Mouse (Mus musculus) liver, embryonic 12.5 days (tissue): Measurements from ENCODE around the gene Rad23a. TPM values are rescaled to one million over a fixed set of nuclear protein-coding genes. Genes with fewer than 3 reads are reported as not detected.

Experiments
- microRNA-seq: library from miRNA; unstranded; fragments of <30 nt; microRNA quantifications from one replicate; pipeline ENCODE4, GENCODE M21; 2017
- polyA plus RNA-seq: library from polyadenylated mRNA; unstranded; fragments of >200 nt; fragmentation: Nextera tagmentation; extraction: Ambion mirVana; gene quantifications from 2 replicates; pipeline ENCODE4 v1.2.1, GENCODE M21; 2016

Rad23a gene
- polyA plus RNA-seq, 1 experiment from 2014 or later = 274 TPM

Small RNA genes lying within 50 kb of the gene (microRNA-seq; reads per million reads assigned to microRNA genes)
- 4.6 reads per million, percentile 7 among the genes with 10 or more reads in this experiment for gene Mir7069

Other genes with a start within 250 kb of the Rad23a start
- 36.4 and 37.4 TPM in 2 replicates for gene Ier2, start 177.8 kb downstream of the Rad23a start, polyA plus RNA-seq
- 57.3 and 62.0 TPM in 2 replicates for gene Trmt1, start 154.4 kb downstream of the Rad23a start, polyA plus RNA-seq
- gene Nacc1, start 152.8 kb downstream of the Rad23a start, polyA plus RNA-seq = 12.5 and 12.9 TPM in 2 replicates
- gene Lyl1, start 139.2 kb downstream of the Rad23a start, polyA plus RNA-seq = 82.3 and 83.1 TPM in 2 replicates
- gene G430095P16Rik, start 117.7 kb downstream of the Rad23a start, polyA plus RNA-seq = 11.0 and 12.0 TPM in 2 replicates
- gene Nfix, start 40.3 kb downstream of the Rad23a start, polyA plus RNA-seq = 2.8 and 2.9 TPM in 2 replicates
- 3.4 and 4.3 TPM in 2 replicates for gene Dand5, start 17.8 kb downstream of the Rad23a start, polyA plus RNA-seq
- 69.9 and 71.0 TPM in 2 replicates for gene Gadd45gip1, start 9.1 kb downstream of the Rad23a start, polyA plus RNA-seq
- 590 and 610 TPM in 2 replicates for gene Calr, start 6.3 kb upstream of the Rad23a start, polyA plus RNA-seq
- gene Farsa, start 16.3 kb upstream of the Rad23a start, polyA plus RNA-seq = 96.3 and 98.6 TPM in 2 replicates
- gene Syce2, start 31.4 kb upstream of the Rad23a start, polyA plus RNA-seq = 110 TPM in 2 replicates
- gene Gcdh, start 53.3 kb upstream of the Rad23a start, polyA plus RNA-seq = 41.1 and 44.3 TPM in 2 replicates
- gene Klf1, start 61.3 kb upstream of the Rad23a start, polyA plus RNA-seq = 517 and 552 TPM in 2 replicates
- 10.8 and 11.4 TPM in 2 replicates for gene Dnase2a, start 67.9 kb upstream of the Rad23a start, polyA plus RNA-seq
- 0.18 TPM in 2 replicates for gene Mast1, start 96.7 kb upstream of the Rad23a start, polyA plus RNA-seq
- gene Rtbdn, start 106.3 kb upstream of the Rad23a start, polyA plus RNA-seq = 0.39 and 0.60 TPM in 2 replicates
- 1.1 TPM in 1 of 2 replicates, not detected in the other for gene Gm49661, start 128.8 kb upstream of the Rad23a start, polyA plus RNA-seq
- 1,859 and 1,895 TPM in 2 replicates for gene Prdx2, start 128.9 kb upstream of the Rad23a start, polyA plus RNA-seq
- 149 and 150 TPM in 2 replicates for gene Rnaseh2a, start 129.1 kb upstream of the Rad23a start, polyA plus RNA-seq
- 18.0 and 18.3 TPM in 2 replicates for gene Junb, start 138.1 kb upstream of the Rad23a start, polyA plus RNA-seq
- gene Hook2, start 149.9 kb upstream of the Rad23a start, polyA plus RNA-seq = 10.8 and 10.9 TPM in 2 replicates
- not detected in 2 replicates for gene Best2, start 173.9 kb upstream of the Rad23a start, polyA plus RNA-seq
- 85.8 and 87.3 TPM in 2 replicates for gene Asna1, start 184.6 kb upstream of the Rad23a start, polyA plus RNA-seq
- gene Trir, start 186.2 kb upstream of the Rad23a start, polyA plus RNA-seq = 133 and 139 TPM in 2 replicates
- gene Tnpo2, start 196.2 kb upstream of the Rad23a start, polyA plus RNA-seq = 31.1 and 32.3 TPM in 2 replicates
- gene Fbxw9, start 219.4 kb upstream of the Rad23a start, polyA plus RNA-seq = 8.5 and 9.5 TPM in 2 replicates
- gene Gm5741, start 227.3 kb upstream of the Rad23a start, polyA plus RNA-seq = 0.80 TPM in 1 of 2 replicates, not detected in the other
- gene Dhps, start 231.1 kb upstream of the Rad23a start, polyA plus RNA-seq = 51.6 and 52.3 TPM in 2 replicates
- 80.1 and 87.7 TPM in 2 replicates for gene Wdr83os, start 240.1 kb upstream of the Rad23a start, polyA plus RNA-seq
- 30.8 and 33.1 TPM in 2 replicates for gene Wdr83, start 240.6 kb upstream of the Rad23a start, polyA plus RNA-seq
- 23.5 and 26.7 TPM in 2 replicates for gene Man2b1, start 242.6 kb upstream of the Rad23a start, polyA plus RNA-seq